In genomic region chr13:32649982-32650381, GRCm38 (mm10) we compare ENCODE assay signal across 21 mouse cellular contexts.
DNase-seq lines count a peak whose midpoint lies in the region; ATAC-seq lines count a peak whose summit lies in the region.
"Had no signal": no experiment of that assay in that cellular context is flagged by ENCODE, and none has a peak within 500 bp of the region (broad histone marks: within the 10 kb centered on the region; RNA-seq: fewer than 3 reads in every experiment).

No protein-coding gene starts in this region.

- no peak overlapping the region for H3K9ac ChIP-seq in limb, embryonic 13.5 days
- no peak overlapping the region for H3K9ac ChIP-seq in limb, embryonic 15.5 days
- H3K9ac ChIP-seq: embryonic facial prominence, embryonic 13.5 days; heart, embryonic 15.5 days; hindbrain, embryonic 15.5 days had no signal

- H3K4me3 ChIP-seq in limb, embryonic 13.5 days, result no peak overlapping the region
- no peak overlapping the region for H3K4me3 ChIP-seq in limb, embryonic 10.5 days
- H3K4me3 ChIP-seq in embryonic facial prominence, embryonic 10.5 days, result no peak overlapping the region
- no peak overlapping the region for H3K4me3 ChIP-seq in limb, embryonic 15.5 days
- H3K4me3 ChIP-seq: embryonic facial prominence, embryonic 13.5 days; gastrocnemius, adult 2 months; heart, embryonic 15.5 days; hindbrain, embryonic 15.5 days had no signal

- H3K27ac ChIP-seq in limb, embryonic 13.5 days, result no peak overlapping the region
- H3K27ac ChIP-seq in limb, embryonic 10.5 days, result no peak overlapping the region; the same call in 1 of the 2 replicates
- no peak overlapping the region for H3K27ac ChIP-seq in embryonic facial prominence, embryonic 10.5 days (replicated peaks)
- peak overlapping the region; percentile 28 for H3K27ac ChIP-seq in limb, embryonic 15.5 days
- H3K27ac ChIP-seq: embryonic facial prominence, embryonic 13.5 days; gastrocnemius, adult 2 months; heart, embryonic 15.5 days; hindbrain, embryonic 15.5 days had no signal

- no peaks in the 10 kb centered on the region for H3K9me3 ChIP-seq in limb, embryonic 13.5 days
- no peaks in the 10 kb centered on the region for H3K9me3 ChIP-seq in limb, embryonic 10.5 days (replicated peaks)
- no peaks in the 10 kb centered on the region for H3K9me3 ChIP-seq in embryonic facial prominence, embryonic 10.5 days
- H3K9me3 ChIP-seq in limb, embryonic 15.5 days, result no peaks in the 10 kb centered on the region
- H3K9me3 ChIP-seq: embryonic facial prominence, embryonic 13.5 days; heart, embryonic 15.5 days; hindbrain, embryonic 15.5 days had no signal

- 32% methylated on average over 9 of the region's 9 CpGs for WGBS in limb, embryonic 13.5 days
- WGBS in limb, embryonic 10.5 days, result 45% methylated on average over 9 of the region's 9 CpGs
- 35% methylated on average over 9 of the region's 9 CpGs for WGBS in embryonic facial prominence, embryonic 10.5 days
- WGBS in limb, embryonic 15.5 days, result 39% methylated on average over 9 of the region's 9 CpGs

- ATAC-seq in limb, embryonic 13.5 days (ENCODE audit: low FRiP score, low read depth), result peak; percentile 77; the same call in 1 of the 2 replicates
- peak; percentile 44; the same call in 1 of the 2 replicates for ATAC-seq in limb, embryonic 15.5 days (ENCODE audit: insufficient number of reproducible peaks, low FRiP score, low TSS enrichment, low read depth)
- ATAC-seq: forebrain, embryonic 14.5 days; inflammation-experienced regulatory T-cells, adult 6 months; intestine, postnatal 0 days had no signal

- H3K4me2 ChIP-seq in limb, embryonic 13.5 days (replicated peaks), result no peak overlapping the region
- no peak overlapping the region for H3K4me2 ChIP-seq in limb, embryonic 15.5 days
- H3K4me2 ChIP-seq: embryonic facial prominence, embryonic 13.5 days; heart, embryonic 11.5 days; heart, embryonic 15.5 days; hindbrain, embryonic 15.5 days had no signal

- H3K36me3 ChIP-seq in limb, embryonic 13.5 days, result no peaks in the 10 kb centered on the region
- H3K36me3 ChIP-seq in limb, embryonic 10.5 days, result no peaks in the 10 kb centered on the region
- no peaks in the 10 kb centered on the region for H3K36me3 ChIP-seq in embryonic facial prominence, embryonic 10.5 days (replicated peaks)
- H3K36me3 ChIP-seq in limb, embryonic 15.5 days, result no peaks in the 10 kb centered on the region
- H3K36me3 ChIP-seq: embryonic facial prominence, embryonic 13.5 days; heart, embryonic 15.5 days; hindbrain, embryonic 15.5 days had no signal

- H3K4me1 ChIP-seq in limb, embryonic 13.5 days, result 0 out of 2 replicates have a peak, but pooled peaks cover 12% of the 10 kb centered on the region
- peaks cover 7% of the 10 kb centered on the region; the same call in 1 of the 2 replicates for H3K4me1 ChIP-seq in limb, embryonic 10.5 days
- peaks cover 18% of the 10 kb centered on the region for H3K4me1 ChIP-seq in embryonic facial prominence, embryonic 10.5 days
- peaks cover 6% of the 10 kb centered on the region for H3K4me1 ChIP-seq in limb, embryonic 15.5 days
- H3K4me1 ChIP-seq: heart, embryonic 15.5 days; hindbrain, embryonic 15.5 days had no signal

- DNase-seq in limb, embryonic 10.5 days (ENCODE audit: low spot score), result no peak
- peak; percentile 63 for DNase-seq in embryo, embryonic 10.5 days (ENCODE audit: low spot score)
- DNase-seq in embryonic facial prominence, embryonic 10.5 days (ENCODE audit: low spot score), result peak; percentile 63
- no peak for DNase-seq in cerebellum, postnatal 14 days
- DNase-seq in yolk sac, embryonic 10.5 days (ENCODE audit: low spot score), result no peak
- DNase-seq: adrenal gland, adult 2 months; adrenal gland, postnatal 25 days; cerebellum, adult 2 months; cerebellum, postnatal 10 days; gastrocnemius, adult 2 months; gastrocnemius, postnatal 25 days; heart, postnatal 14 days had no signal

- no peaks in the 10 kb centered on the region for H3K27me3 ChIP-seq in limb, embryonic 13.5 days
- no peaks in the 10 kb centered on the region for H3K27me3 ChIP-seq in limb, embryonic 10.5 days (ENCODE audit: low read depth, poor library complexity, severe bottlenecking)
- no peaks in the 10 kb centered on the region for H3K27me3 ChIP-seq in embryonic facial prominence, embryonic 10.5 days (replicated peaks; ENCODE audit: low read depth, poor library complexity, severe bottlenecking)
- no peaks in the 10 kb centered on the region for H3K27me3 ChIP-seq in limb, embryonic 15.5 days
- H3K27me3 ChIP-seq: embryonic facial prominence, embryonic 13.5 days; heart, embryonic 15.5 days; hindbrain, embryonic 15.5 days had no signal

Comparison
In these comparisons a context has a peak if more than half of its experiments do, and no peak if none do; other contexts are left out.
1. DNase-seq: peak in embryo, embryonic 10.5 days (single experiment) and embryonic facial prominence, embryonic 10.5 days (single experiment); none in limb, embryonic 10.5 days (single experiment), cerebellum, postnatal 14 days (0 of 2) and yolk sac, embryonic 10.5 days (single experiment).